Mouse (Mus musculus) brain, embryonic 14.5 days (tissue): ENCODE measurements around the gene Atm. TPM values are rescaled to one million over a fixed set of nuclear protein-coding genes. Genes with fewer than 3 reads are reported as not detected.

Source experiments
- DNase-seq: peaks from one replicate; pipeline ENCODE4 v3.0.0-alpha.2; 2011; ENCODE audit warnings: low read depth
- CTCF ChIP-seq: fragments of 200-500 bp; IDR thresholded peaks from 2 replicates; pipeline ENCODE4 v1.5.1; 2012; ENCODE audit warnings: inconsistent platforms, mild to moderate bottlenecking, moderate library complexity, borderline replicate concordance; ENCODE audit not compliant: insufficient read depth, insufficient read length; ENCODE audit errors: extremely low read depth
- POLR2A ChIP-seq: fragments of 200-500 bp; IDR thresholded peaks from 2 replicates; pipeline ENCODE4 v1.6.1; 2012; ENCODE audit warnings: mild to moderate bottlenecking, inconsistent platforms, borderline replicate concordance; ENCODE audit not compliant: poor library complexity, insufficient read depth, insufficient read length, severe bottlenecking; ENCODE audit errors: extremely low read depth
- polyA plus RNA-seq: library from polyadenylated mRNA; depleted of rRNA; stranded (reverse); fragments of >200 nt; gene quantifications from 2 replicates; pipeline ENCODE4 v1.2.3, GENCODE M21; 2012

The Atm gene
- polyA plus RNA-seq, 1 experiment, result 12.3 TPM

GRCm38 (mm10) chr9:53485886-53486285 lies 50.7 kb downstream of the Atm start:
- peak; percentile 19 for DNase-seq
- no peak for TF ChIP-seq POLR2A
- TF ChIP-seq CTCF, result no peak

GRCm38 (mm10) chr9:53472806-53473518 lies 63.6 kb downstream of the Atm start:
- no peak for DNase-seq
- TF ChIP-seq CTCF, result no peak

- no peak for DNase-seq
- TF ChIP-seq POLR2A, result no peak
- no peak for TF ChIP-seq CTCF
These were observed 84.5 kb downstream of the Atm start for GRCm38 (mm10) chr9:53452038-53452437.

- TF ChIP-seq CTCF (no peak), POLR2A (no peak)
- DNase-seq, result no peak
These were observed 85.9 kb downstream of the Atm start for GRCm38 (mm10) chr9:53450609-53451008.

GRCm38 (mm10) chr9:53435830-53436570 lies 100.5 kb downstream of the Atm start:
- TF ChIP-seq POLR2A, result no peak
- TF ChIP-seq CTCF, result no peak
- DNase-seq, result no peak

- no peak for TF ChIP-seq POLR2A
- no peak for TF ChIP-seq CTCF
- DNase-seq, result no peak
These were observed 108.9 kb downstream of the Atm start for GRCm38 (mm10) chr9:53427638-53428037.

GRCm38 (mm10) chr9:53426726-53427125 lies 109.8 kb downstream of the Atm start:
- no peak for DNase-seq
- TF ChIP-seq POLR2A (no peak), CTCF (no peak)

- no peak for DNase-seq
- TF ChIP-seq CTCF (no peak), POLR2A (no peak)
These were observed 114.2 kb downstream of the Atm start for GRCm38 (mm10) chr9:53422133-53422896.

GRCm38 (mm10) chr9:53409427-53409826 lies 127.1 kb downstream of the Atm start:
- DNase-seq, result no peak
- TF ChIP-seq POLR2A (no peak), CTCF (no peak)

- no peak for TF ChIP-seq CTCF
- TF ChIP-seq POLR2A, result no peak
- DNase-seq, result peak; percentile 2
These were observed 127.6 kb downstream of the Atm start for GRCm38 (mm10) chr9:53408953-53409361.

GRCm38 (mm10) chr9:53408548-53408947 lies 128.0 kb downstream of the Atm start:
- no peak for DNase-seq
- TF ChIP-seq POLR2A, result no peak
- no peak for TF ChIP-seq CTCF
